Mouse (Mus musculus): ENCODE results near the gene Zfp266. TPM values are rescaled to one million over a fixed set of nuclear protein-coding genes. Genes with fewer than 3 reads are reported as not detected.

The Zfp266 gene
- polyA plus RNA-seq, 1 experiment from 2014 or later = 46.1 TPM

DNA sequence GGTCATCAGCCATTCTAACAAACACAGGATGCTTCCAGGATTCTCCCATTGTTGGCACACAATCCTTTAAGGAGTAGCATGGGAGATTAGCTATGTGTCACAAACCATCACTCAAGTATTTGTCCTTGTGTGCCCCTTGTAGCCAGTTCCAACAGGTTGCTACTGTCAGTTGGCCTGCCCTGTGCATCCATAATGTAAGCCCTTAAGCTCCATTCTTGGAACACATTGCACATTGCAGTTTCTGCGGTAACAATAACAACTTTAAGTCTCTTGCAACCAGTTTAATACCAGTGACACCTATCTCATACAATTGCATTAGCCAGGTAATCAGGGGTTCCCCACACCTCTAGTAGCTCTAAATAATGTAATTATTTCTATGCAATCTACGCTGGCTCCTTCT is 15.4 kb upstream of the Zfp266 start:
- Histone ChIP-seq H3K9me3 (replicated peaks; ENCODE audit: control insufficient read depth, low read length) (no peaks in the 10 kb centered on the region), H3K4me1 (ENCODE audit: control insufficient read depth, insufficient read depth, low read length) (no peaks in the 10 kb centered on the region), H3K9ac (ENCODE audit: low read length) (no peak overlapping the region), H3K4me3 (ENCODE audit: low read length) (no peak overlapping the region), H3K27me3 (ENCODE audit: control insufficient read depth, insufficient read depth, low read length) (no peaks in the 10 kb centered on the region; the same call in none of the 2 replicates), H3K27ac (ENCODE audit: low read length) (no peak overlapping the region), H3K36me3 (ENCODE audit: control insufficient read depth, insufficient read depth) (no peaks in the 10 kb centered on the region), H3K4me2 (ENCODE audit: low read depth, low read length) (no peak overlapping the region)
- WGBS = 85% methylated on average over 2 of the region's 2 CpGs
- no peak for ATAC-seq (replicated peaks; ENCODE audit: extremely low read depth, insufficient read depth, low FRiP score)

DNA sequence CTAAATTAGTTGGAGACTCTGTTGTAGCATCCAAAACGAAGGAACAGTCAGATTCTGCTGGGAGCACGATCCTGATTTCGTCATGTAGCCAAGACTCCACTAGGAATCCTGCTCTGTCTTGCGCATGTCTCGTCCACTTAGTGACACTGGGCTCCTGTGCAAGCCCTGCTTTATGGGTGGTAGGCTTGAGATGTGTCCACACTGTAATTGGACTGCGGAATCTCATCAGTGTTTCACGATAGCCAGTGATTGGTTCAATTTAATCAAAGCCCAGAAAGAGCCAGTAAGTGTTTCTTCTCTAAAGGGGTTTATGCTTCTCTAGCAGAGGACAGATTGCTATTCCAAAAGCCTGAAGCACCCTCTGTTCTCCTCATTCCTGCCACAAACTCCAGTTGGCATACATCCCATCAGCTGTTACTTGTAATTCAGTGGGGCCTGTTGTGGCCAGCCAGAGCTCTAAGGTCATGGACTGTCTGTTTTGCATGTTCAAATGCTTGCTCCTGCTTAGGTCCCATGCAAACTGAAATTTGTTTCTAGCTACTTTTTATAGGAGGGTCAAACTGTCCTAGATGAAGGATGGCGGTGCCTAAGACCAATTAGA is 13.2 kb upstream of the Zfp266 start:
- Histone ChIP-seq H3K4me2 (ENCODE audit: low read depth, low read length) (no peak overlapping the region), H3K36me3 (ENCODE audit: control insufficient read depth, insufficient read depth) (no peaks in the 10 kb centered on the region), H3K4me1 (ENCODE audit: control insufficient read depth, insufficient read depth, low read length) (no peaks in the 10 kb centered on the region), H3K9ac (ENCODE audit: low read length) (no peak overlapping the region), H3K27ac (ENCODE audit: low read length) (no peak overlapping the region), H3K27me3 (ENCODE audit: control insufficient read depth, insufficient read depth, low read length) (no peaks in the 10 kb centered on the region; the same call in none of the 2 replicates), H3K4me3 (ENCODE audit: low read length) (no peak overlapping the region), H3K9me3 (replicated peaks; ENCODE audit: control insufficient read depth, low read length) (no peaks in the 10 kb centered on the region)
- WGBS = 70% methylated on average over 8 of the region's 8 CpGs
- ATAC-seq (replicated peaks; ENCODE audit: extremely low read depth, insufficient read depth, low FRiP score) = no peak

DNA sequence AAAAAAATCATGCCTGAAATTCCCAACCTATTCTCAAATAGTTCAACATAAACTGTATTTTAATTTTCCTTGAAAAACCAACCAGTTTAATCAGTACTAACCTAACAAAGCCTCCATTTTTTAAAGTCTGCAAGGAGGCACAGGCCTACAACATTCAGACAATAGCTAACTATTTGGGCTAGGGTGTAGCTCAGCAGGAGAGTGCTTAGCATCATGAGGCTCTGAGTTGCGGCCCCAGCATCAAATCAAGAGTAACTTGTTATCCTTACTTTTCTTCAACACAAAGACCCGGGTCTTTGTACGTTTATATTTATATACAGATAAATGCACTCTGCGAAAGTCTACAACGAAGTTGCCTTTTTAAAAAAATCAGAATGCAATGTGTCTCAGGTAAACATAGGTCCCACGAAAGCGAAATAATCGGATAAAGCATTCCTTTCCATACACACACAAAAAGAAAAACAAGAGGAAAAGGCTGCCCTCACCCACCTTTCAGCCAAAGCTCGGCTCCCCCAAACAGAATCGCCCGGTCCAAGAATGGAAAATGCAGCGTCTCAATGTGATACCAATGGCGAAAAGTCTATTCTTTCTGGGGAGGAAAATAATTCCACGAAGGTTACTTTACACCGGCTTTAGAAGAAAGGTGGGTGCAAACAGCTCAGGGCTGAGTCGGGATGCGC is 546 bp downstream of the Zfp266 start:
- no peak; the same call in 1 of the 2 replicates for ATAC-seq (replicated peaks; ENCODE audit: extremely low read depth, insufficient read depth, low FRiP score)
- Histone ChIP-seq H3K27ac (ENCODE audit: low read length) (peak overlapping the region; percentile 93), H3K36me3 (ENCODE audit: control insufficient read depth, insufficient read depth) (peaks cover 4% of the 10 kb centered on the region; the same call in 1 of the 2 replicates), H3K9me3 (replicated peaks; ENCODE audit: control insufficient read depth, low read length) (no peaks in the 10 kb centered on the region), H3K4me1 (ENCODE audit: control insufficient read depth, insufficient read depth, low read length) (peaks cover 18% of the 10 kb centered on the region), H3K4me3 (ENCODE audit: low read length) (peak overlapping the region; percentile 82), H3K9ac (ENCODE audit: low read length) (peak overlapping the region; percentile 93), H3K4me2 (ENCODE audit: low read depth, low read length) (peak overlapping the region; percentile 76), H3K27me3 (ENCODE audit: control insufficient read depth, insufficient read depth, low read length) (no peaks in the 10 kb centered on the region)
- under 1% methylated on average over 17 of the region's 17 CpGs for WGBS

DNA sequence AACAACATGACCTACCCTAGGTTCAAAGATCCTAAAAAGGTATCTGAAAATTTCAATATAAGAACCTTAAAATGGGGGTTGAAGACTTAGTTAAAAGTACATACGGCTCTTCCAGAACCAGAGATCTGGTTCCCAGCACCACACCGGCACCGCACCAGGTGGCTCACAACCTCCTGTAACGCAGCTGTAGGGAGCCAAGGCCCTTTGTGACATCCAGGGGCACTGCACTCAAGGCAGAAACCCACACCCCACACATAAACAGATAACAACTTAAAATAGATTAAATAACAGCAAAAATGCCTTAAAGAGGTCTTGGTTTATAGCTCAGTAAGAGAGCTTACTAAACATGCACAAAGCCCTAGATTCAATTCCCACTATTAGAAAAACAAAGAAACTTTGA is 1.3 kb downstream of the Zfp266 start:
- Histone ChIP-seq H3K4me2 (ENCODE audit: low read depth, low read length) (peak overlapping the region; percentile 70), H3K36me3 (ENCODE audit: control insufficient read depth, insufficient read depth) (peaks cover 7% of the 10 kb centered on the region; the same call in 1 of the 2 replicates), H3K27me3 (ENCODE audit: control insufficient read depth, insufficient read depth, low read length) (no peaks in the 10 kb centered on the region), H3K9ac (ENCODE audit: low read length) (peak overlapping the region; percentile 45; the same call in 1 of the 2 replicates), H3K27ac (ENCODE audit: low read length) (no peak overlapping the region), H3K9me3 (replicated peaks; ENCODE audit: control insufficient read depth, low read length) (no peaks in the 10 kb centered on the region), H3K4me1 (ENCODE audit: control insufficient read depth, insufficient read depth, low read length) (peaks cover 20% of the 10 kb centered on the region), H3K4me3 (ENCODE audit: low read length) (peak overlapping the region; percentile 50)
- no peak for ATAC-seq (replicated peaks; ENCODE audit: extremely low read depth, insufficient read depth, low FRiP score)
- WGBS = 34% methylated on average over 4 of the region's 4 CpGs

DNA sequence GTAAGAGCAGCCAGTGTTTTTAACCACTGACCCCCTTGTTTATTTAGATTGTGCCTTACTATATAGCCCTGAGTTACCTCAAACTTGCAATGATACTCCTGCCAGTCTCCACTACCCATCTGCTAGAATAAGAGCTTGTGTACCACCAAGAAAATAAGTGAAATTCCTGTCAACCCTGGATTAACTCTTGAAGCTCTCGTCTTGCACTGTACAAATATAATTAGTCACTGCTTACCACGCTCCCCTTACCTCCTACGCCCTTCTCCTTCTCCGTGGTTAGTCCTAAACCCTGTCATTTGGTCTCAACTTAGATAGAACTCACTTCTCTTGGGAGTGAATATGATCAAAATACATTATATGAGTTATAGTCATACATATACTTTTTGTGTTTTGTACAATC is 2.5 kb downstream of the Zfp266 start:
- Histone ChIP-seq H3K4me1 (ENCODE audit: control insufficient read depth, insufficient read depth, low read length) (peaks cover 30% of the 10 kb centered on the region), H3K4me2 (ENCODE audit: low read depth, low read length) (no peak overlapping the region), H3K4me3 (ENCODE audit: low read length) (no peak overlapping the region), H3K27me3 (ENCODE audit: control insufficient read depth, insufficient read depth, low read length) (no peaks in the 10 kb centered on the region), H3K9me3 (replicated peaks; ENCODE audit: control insufficient read depth, low read length) (no peaks in the 10 kb centered on the region), H3K27ac (ENCODE audit: low read length) (no peak overlapping the region), H3K9ac (ENCODE audit: low read length) (no peak overlapping the region), H3K36me3 (ENCODE audit: control insufficient read depth, insufficient read depth) (peaks cover 7% of the 10 kb centered on the region; the same call in 1 of the 2 replicates)
- 87% methylated on average over 4 of the region's 4 CpGs for WGBS
- no peak for ATAC-seq (replicated peaks; ENCODE audit: extremely low read depth, insufficient read depth, low FRiP score)

DNA sequence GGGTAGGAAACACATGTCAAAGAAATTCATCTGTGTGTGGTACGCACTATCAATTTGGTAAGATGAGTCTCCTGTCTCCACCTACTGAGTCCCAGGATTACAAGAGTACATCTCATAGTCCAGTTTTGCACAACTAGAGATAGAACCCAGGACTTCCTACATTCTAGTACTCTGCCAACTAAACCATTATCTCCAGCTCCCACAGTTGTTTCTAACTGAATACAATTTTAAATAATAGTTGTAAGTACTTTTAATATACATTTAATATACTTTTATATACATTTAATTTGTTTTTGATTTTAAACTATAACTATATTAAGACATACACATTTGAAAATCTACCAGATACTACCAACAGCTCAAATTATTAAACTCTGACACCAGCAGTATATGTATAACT is 3.5 kb downstream of the Zfp266 start:
- no peak overlapping the region for H3K27ac ChIP-seq (ENCODE audit: low read length)
- 93% methylated on average over 1 of the region's 1 CpGs for WGBS
- H3K27me3 ChIP-seq (ENCODE audit: control insufficient read depth, insufficient read depth, low read length) = no peaks in the 10 kb centered on the region
- ATAC-seq (replicated peaks; ENCODE audit: extremely low read depth, insufficient read depth, low FRiP score) = no peak
- no peaks in the 10 kb centered on the region for H3K9me3 ChIP-seq (replicated peaks; ENCODE audit: control insufficient read depth, low read length)
- peaks cover 34% of the 10 kb centered on the region for H3K4me1 ChIP-seq (ENCODE audit: control insufficient read depth, insufficient read depth, low read length)
- H3K4me2 ChIP-seq (ENCODE audit: low read depth, low read length) = no peak overlapping the region
- peaks cover 7% of the 10 kb centered on the region; the same call in 1 of the 2 replicates for H3K36me3 ChIP-seq (ENCODE audit: control insufficient read depth, insufficient read depth)
- no peak overlapping the region for H3K4me3 ChIP-seq (ENCODE audit: low read length)
- no peak overlapping the region for H3K9ac ChIP-seq (ENCODE audit: low read length)

DNA sequence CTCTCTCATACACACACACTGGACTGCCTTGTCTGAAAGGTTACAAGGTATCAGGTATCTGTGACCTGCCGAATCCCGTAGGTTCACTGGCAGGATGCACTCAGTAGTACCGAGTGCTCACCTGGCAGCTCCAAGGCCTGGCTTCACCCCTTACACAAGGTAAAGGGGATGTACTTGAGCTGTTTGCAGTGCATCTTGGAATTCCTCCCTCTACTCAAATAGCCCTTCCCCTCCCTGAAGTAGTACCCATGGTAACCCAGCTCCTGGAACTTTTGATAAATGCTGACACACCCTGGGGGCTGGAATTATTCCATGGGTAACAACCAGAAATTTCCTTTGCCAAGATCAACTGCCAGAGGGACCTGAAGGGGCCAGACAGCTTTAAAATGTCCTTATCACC is 7.2 kb downstream of the Zfp266 start:
- 79% methylated on average over 3 of the region's 3 CpGs for WGBS
- no peak for ATAC-seq (replicated peaks; ENCODE audit: extremely low read depth, insufficient read depth, low FRiP score)
- Histone ChIP-seq H3K4me1 (ENCODE audit: control insufficient read depth, insufficient read depth, low read length) (peaks cover 21% of the 10 kb centered on the region), H3K27ac (ENCODE audit: low read length) (no peak overlapping the region), H3K9ac (ENCODE audit: low read length) (no peak overlapping the region), H3K4me3 (ENCODE audit: low read length) (no peak overlapping the region), H3K36me3 (ENCODE audit: control insufficient read depth, insufficient read depth) (peaks cover 7% of the 10 kb centered on the region; the same call in 1 of the 2 replicates), H3K4me2 (ENCODE audit: low read depth, low read length) (no peak overlapping the region), H3K27me3 (ENCODE audit: control insufficient read depth, insufficient read depth, low read length) (no peaks in the 10 kb centered on the region), H3K9me3 (replicated peaks; ENCODE audit: control insufficient read depth, low read length) (no peaks in the 10 kb centered on the region)

DNA sequence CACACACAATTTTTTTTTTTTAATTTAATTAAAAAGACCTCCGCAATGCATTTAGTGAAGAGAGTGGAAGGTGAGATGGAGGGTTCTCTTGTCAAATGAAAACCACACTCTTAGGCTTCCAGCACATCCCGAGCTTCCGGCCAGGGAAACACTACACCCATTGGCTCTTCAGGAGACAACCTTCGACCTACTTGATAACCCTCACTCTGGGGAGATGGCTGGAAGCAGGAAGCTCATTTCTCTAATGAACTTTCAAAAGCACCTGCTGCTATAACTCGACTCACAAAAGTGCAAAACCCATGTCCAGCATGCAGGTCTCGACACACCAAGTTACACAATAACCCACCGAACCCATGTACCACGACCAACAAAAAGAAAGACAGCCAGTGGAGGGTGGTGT is 8.5 kb downstream of the Zfp266 start:
- Histone ChIP-seq H3K27ac (ENCODE audit: low read length) (no peak overlapping the region), H3K4me1 (ENCODE audit: control insufficient read depth, insufficient read depth, low read length) (peaks cover 16% of the 10 kb centered on the region; the same call in 1 of the 2 replicates), H3K9me3 (replicated peaks; ENCODE audit: control insufficient read depth, low read length) (no peaks in the 10 kb centered on the region), H3K9ac (ENCODE audit: low read length) (no peak overlapping the region), H3K4me3 (ENCODE audit: low read length) (no peak overlapping the region), H3K36me3 (ENCODE audit: control insufficient read depth, insufficient read depth) (peaks cover 7% of the 10 kb centered on the region; the same call in 1 of the 2 replicates), H3K27me3 (ENCODE audit: control insufficient read depth, insufficient read depth, low read length) (no peaks in the 10 kb centered on the region), H3K4me2 (ENCODE audit: low read depth, low read length) (no peak overlapping the region)
- 78% methylated on average over 8 of the region's 8 CpGs for WGBS
- ATAC-seq (replicated peaks; ENCODE audit: extremely low read depth, insufficient read depth, low FRiP score) = no peak

DNA sequence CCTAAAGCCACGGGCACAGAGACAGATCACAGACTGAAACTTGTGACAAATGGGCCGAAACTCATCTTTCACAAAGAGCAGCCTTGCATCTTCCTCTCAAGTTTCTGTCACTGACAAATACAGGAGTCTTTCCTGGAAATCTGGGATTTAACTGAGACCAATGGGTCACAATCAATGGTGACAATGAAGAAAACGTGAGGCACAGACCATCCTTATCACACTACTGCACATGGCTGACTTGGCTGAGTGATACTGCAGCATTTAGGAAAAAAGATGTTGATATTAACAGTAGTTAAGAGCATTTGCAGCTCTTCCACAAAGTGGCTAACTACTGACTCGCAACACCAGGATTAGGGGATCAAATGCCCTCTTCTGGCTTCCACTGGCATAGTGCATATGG is 9.6 kb downstream of the Zfp266 start:
- H3K36me3 ChIP-seq (ENCODE audit: control insufficient read depth, insufficient read depth) = peaks cover 12% of the 10 kb centered on the region; the same call in 1 of the 2 replicates
- 83% methylated on average over 4 of the region's 4 CpGs for WGBS
- no peak overlapping the region for H3K27ac ChIP-seq (ENCODE audit: low read length)
- peaks cover 16% of the 10 kb centered on the region; the same call in 1 of the 2 replicates for H3K4me1 ChIP-seq (ENCODE audit: control insufficient read depth, insufficient read depth, low read length)
- H3K4me2 ChIP-seq (ENCODE audit: low read depth, low read length) = no peak overlapping the region
- no peak overlapping the region for H3K9ac ChIP-seq (ENCODE audit: low read length)
- no peak for ATAC-seq (replicated peaks; ENCODE audit: extremely low read depth, insufficient read depth, low FRiP score)
- H3K9me3 ChIP-seq (replicated peaks; ENCODE audit: control insufficient read depth, low read length) = no peaks in the 10 kb centered on the region
- H3K27me3 ChIP-seq (ENCODE audit: control insufficient read depth, insufficient read depth, low read length) = no peaks in the 10 kb centered on the region
- H3K4me3 ChIP-seq (ENCODE audit: low read length) = no peak overlapping the region

All from heart, embryonic 16.5 days (tissue).